Mouse (Mus musculus) T-cell, adult 66 days (primary cell): ENCODE results near the gene Gp1ba. TPM values are rescaled to one million over a fixed set of nuclear protein-coding genes. Genes with fewer than 3 reads are reported as not detected.

Source experiments
- total RNA-seq, 2 experiments: library from RNA; stranded (reverse); gene quantifications; 3 replicates in 1 of 2; 4 replicates in 1 of 2; pipeline ENCODE4 v1.2.4; 2023

Gene Gp1ba
- not detected for total RNA-seq

GRCm38 (mm10) chr11:70638714-70639278, at the start of gene Gp1ba:
TSS of gene Gp1ba (plus strand) at chr11:70639122.

GRCm38 (mm10) chr11:70615516-70616093, 23.3 kb upstream of the Gp1ba start, which contains the start of gene 4930544D05Rik:
TSS of gene 4930544D05Rik (plus strand) at chr11:70615848.

GRCm38 (mm10) chr11:70619101-70619500, 19.8 kb upstream of the Gp1ba start, which contains the start of gene Chrne:
TSS of gene Chrne (minus strand) at chr11:70619216.

GRCm38 (mm10) chr11:70646691-70647650, 8.0 kb downstream of the Gp1ba start, which contains the start of the genes Rnf167 and Slc25a11:
TSS of gene Rnf167 (plus strand) at chr11:70647235.
TSS of gene Slc25a11 (minus strand) at chr11:70647479.

GRCm38 (mm10) chr11:70654198-70654922, 15.4 kb downstream of the Gp1ba start, which contains the start of gene Pfn1:
TSS of gene Pfn1 (minus strand) at chr11:70654644.

GRCm38 (mm10) chr11:70656964-70657363, 18.0 kb downstream of the Gp1ba start, which contains the start of gene Eno3:
TSS of gene Eno3 (plus strand) at chr11:70657202.

GRCm38 (mm10) chr11:70668771-70669505, 30.0 kb downstream of the Gp1ba start, which contains the start of gene Spag7:
TSS of gene Spag7 (minus strand) at chr11:70669416.

GRCm38 (mm10) chr11:70687601-70688199, 48.8 kb downstream of the Gp1ba start, which contains the start of gene Camta2:
TSS of gene Camta2 (minus strand) at chr11:70688105.

Other genes starting within 250 kb of the Gp1ba start
- gene Pelp1, start 229.1 kb upstream of the Gp1ba start, total RNA-seq: 10 to 100 TPM; 25.7 to 30.0 TPM
- 100 to 1,000 TPM; 318 to 334 TPM for gene Arrb2, start 206.5 kb upstream of the Gp1ba start, total RNA-seq
- 10 to 100 TPM; 40.1 to 41.8 TPM for gene Med11, start 187.2 kb upstream of the Gp1ba start, total RNA-seq
- 1 to 10 TPM in 1 of 2 experiments, under 1 TPM in 1; 0.71 to 1.6 TPM for gene Zmynd15, start 179.7 kb upstream of the Gp1ba start, total RNA-seq
- gene Cxcl16, start 179.1 kb upstream of the Gp1ba start, total RNA-seq: under 1 TPM in 1 of 2 experiments, not detected in 1; 0.76 TPM
- not detected for gene Tm4sf5, start 133.9 kb upstream of the Gp1ba start, total RNA-seq
- gene Vmo1, start 124.5 kb upstream of the Gp1ba start, total RNA-seq: not detected
- not detected for gene Gltpd2, start 119.9 kb upstream of the Gp1ba start, total RNA-seq
- 100 to 1,000 TPM; 130 to 135 TPM for gene Psmb6, start 113.8 kb upstream of the Gp1ba start, total RNA-seq
- gene Gm40193, start 106.2 kb upstream of the Gp1ba start, total RNA-seq: not detected
- gene Pld2, start 99.1 kb upstream of the Gp1ba start, total RNA-seq: 1 to 10 TPM; 4.8 to 5.4 TPM
- 100 to 1,000 TPM; 172 to 178 TPM for gene Mink1, start 76.2 kb upstream of the Gp1ba start, total RNA-seq
- gene 4930544D05Rik, start 23.3 kb upstream of the Gp1ba start, total RNA-seq: 1 to 10 TPM; 2.6 to 3.3 TPM
- 1 to 10 TPM; 3.3 to 4.4 TPM for gene Chrne, start 19.9 kb upstream of the Gp1ba start, total RNA-seq
- gene Rnf167, start 8.1 kb downstream of the Gp1ba start, total RNA-seq: 100 to 1,000 TPM; 234 to 250 TPM
- gene Slc25a11, start 8.4 kb downstream of the Gp1ba start, total RNA-seq: 10 to 100 TPM; 64.3 to 67.8 TPM
- gene Pfn1, start 15.5 kb downstream of the Gp1ba start, total RNA-seq: 1,000 to 10,000 TPM; 1,694 to 1,755 TPM
- gene Eno3, start 18.1 kb downstream of the Gp1ba start, total RNA-seq: 10 to 100 TPM; 30.7 to 31.4 TPM
- 10 to 100 TPM; 32.6 to 35.8 TPM for gene Spag7, start 30.3 kb downstream of the Gp1ba start, total RNA-seq
- 10 to 100 TPM; 43.9 to 48.0 TPM for gene Camta2, start 49.0 kb downstream of the Gp1ba start, total RNA-seq
- under 1 TPM; 0.47 to 0.53 TPM for gene Inca1, start 61.0 kb downstream of the Gp1ba start, total RNA-seq
- gene Kif1c, start 61.4 kb downstream of the Gp1ba start, total RNA-seq: 10 to 100 TPM; 29.5 to 33.2 TPM
- gene Zfp3, start 125.1 kb downstream of the Gp1ba start, total RNA-seq: 1 to 10 TPM; 3.3 to 4.7 TPM
- not detected for gene Scimp, start 173.5 kb downstream of the Gp1ba start, total RNA-seq
- gene Rabep1, start 205.7 kb downstream of the Gp1ba start, total RNA-seq: 10 to 100 TPM; 37.8 to 41.6 TPM